Mouse (Mus musculus) embryonic facial prominence, embryonic 13.5 days (tissue): ENCODE data around the gene Pex11g. TPM values are rescaled to one million over a fixed set of nuclear protein-coding genes. Genes with fewer than 3 reads are reported as not detected.

Experiments used
- ATAC-seq: fragments of 200-750 bp; cut with Nextera tagmentation; 2 replicates; pipeline ENCODE4 v1.8.0; 2017; ENCODE audit warnings: low read depth; ENCODE audit not compliant: insufficient number of reproducible peaks, insufficient read depth, low FRiP score, low TSS enrichment
- H3K27ac ChIP-seq: fragments of 300-500 bp; sonication (generic); 2 replicates; pipeline ENCODE4 v1.5.1; 2015; ENCODE audit warnings: moderate library complexity, mild to moderate bottlenecking, inconsistent platforms
- H3K27me3 ChIP-seq: fragments of 300-500 bp; sonication (generic); 2 replicates; pipeline ENCODE4 v1.6.1; 2015; ENCODE audit warnings: mild to moderate bottlenecking, inconsistent platforms
- H3K36me3 ChIP-seq: fragments of 300-500 bp; sonication (generic); 2 replicates; pipeline ENCODE4 v1.6.1; 2015; ENCODE audit warnings: mild to moderate bottlenecking, inconsistent platforms
- H3K4me1 ChIP-seq: fragments of 300-500 bp; sonication (generic); 2 replicates; pipeline ENCODE4 v1.6.1; 2015; ENCODE audit warnings: inconsistent platforms
- H3K4me2 ChIP-seq: fragments of 300-500 bp; sonication (generic); 2 replicates; pipeline ENCODE4 v1.6.1; 2015; ENCODE audit warnings: moderate library complexity, mild to moderate bottlenecking, inconsistent platforms
- H3K4me3 ChIP-seq: fragments of 300-500 bp; sonication (generic); 2 replicates; pipeline ENCODE4 v1.5.1; 2015; ENCODE audit warnings: mild to moderate bottlenecking, inconsistent platforms
- H3K9ac ChIP-seq: fragments of 300-500 bp; sonication (generic); 2 replicates; pipeline ENCODE4 v1.6.1; 2015; ENCODE audit warnings: mild to moderate bottlenecking, inconsistent platforms
- H3K9me3 ChIP-seq: fragments of 300-500 bp; sonication (generic); 2 replicates; pipeline ENCODE4 v1.6.1; 2016; ENCODE audit warnings: inconsistent platforms
- WGBS: fragments of 180-500 bp; shearing (Covaris S2); methylation state at CpG from one replicate; pipeline ENCODE4 v1.1.7; 2015; ENCODE audit warnings: mixed read lengths; 5-methylcytosine and 5-hydroxymethylcytosine counted together
- polyA plus RNA-seq: library from polyadenylated mRNA; unstranded; fragments of >200 nt; fragmentation: Nextera tagmentation; extraction: Ambion mirVana; gene quantifications from 2 replicates; pipeline ENCODE4 v1.2.1, GENCODE M21; 2015

Gene Pex11g
- polyA plus RNA-seq, 1 experiment from 2014 or later: 5.2 TPM

GRCm38 (mm10) chr8:3475715-3476429 lies 8.4 kb upstream of the Pex11g start:
- no peak overlapping the region for H3K27ac ChIP-seq
- H3K9ac ChIP-seq: peak overlapping the region; percentile 55
- peak overlapping the region; percentile 36 for H3K4me3 ChIP-seq
- H3K9me3 ChIP-seq: no peaks in the 10 kb centered on the region
- no peak for ATAC-seq
- peaks cover 3% of the 10 kb centered on the region for H3K4me1 ChIP-seq
- 21% methylated on average over 37 of the region's 37 CpGs for WGBS
- H3K4me2 ChIP-seq: peak overlapping the region; percentile 67
- H3K36me3 ChIP-seq: no peaks in the 10 kb centered on the region
- H3K27me3 ChIP-seq: peaks cover 14% of the 10 kb centered on the region

- H3K9me3 ChIP-seq: no peaks in the 10 kb centered on the region
- no peak within 1 kb of the TSS for H3K4me2 ChIP-seq
- H3K27ac ChIP-seq: no peak within 1 kb of the TSS
- H3K4me1 ChIP-seq: 0 out of 2 replicates have a peak, but pooled peaks cover 13% of the 10 kb centered on the region
- no peak within 1 kb of the TSS for H3K9ac ChIP-seq
- no peaks in the 10 kb centered on the region for H3K36me3 ChIP-seq
- ATAC-seq: no peak
- no peak within 1 kb of the TSS for H3K4me3 ChIP-seq
- peaks cover 5% of the 10 kb centered on the region; the same call in 1 of the 2 replicates for H3K27me3 ChIP-seq
These were observed 3.1 kb upstream of the Pex11g start, which contains the start of gene Tex45 for GRCm38 (mm10) chr8:3470562-3470961. Gene Tex45, plus strand, starts transcription at chr8:3470862.

GRCm38 (mm10) chr8:3468838-3469237 lies 1.4 kb upstream of the Pex11g start:
- no peak for ATAC-seq
- 96% methylated on average over 1 of the region's 1 CpGs for WGBS
- Histone ChIP-seq H3K4me2 (no peak overlapping the region), H3K36me3 (no peaks in the 10 kb centered on the region), H3K9ac (no peak overlapping the region), H3K9me3 (no peaks in the 10 kb centered on the region), H3K4me3 (no peak overlapping the region), H3K27me3 (no peaks in the 10 kb centered on the region), H3K4me1 (0 out of 2 replicates have a peak, but pooled peaks cover 13% of the 10 kb centered on the region), H3K27ac (no peak overlapping the region)

GRCm38 (mm10) chr8:3467886-3468545 lies 536 bp upstream of the Pex11g start:
- Histone ChIP-seq H3K27ac (peak overlapping the region; percentile 68), H3K4me2 (peak overlapping the region; percentile 69), H3K9me3 (no peaks in the 10 kb centered on the region), H3K9ac (peak overlapping the region; percentile 77), H3K27me3 (no peaks in the 10 kb centered on the region), H3K4me1 (0 out of 2 replicates have a peak, but pooled peaks cover 13% of the 10 kb centered on the region), H3K36me3 (no peaks in the 10 kb centered on the region), H3K4me3 (peak overlapping the region; percentile 52)
- ATAC-seq: no peak
- WGBS: 55% methylated on average over 9 of the region's 9 CpGs

GRCm38 (mm10) chr8:3464309-3464708 lies 3.2 kb downstream of the Pex11g start:
- Histone ChIP-seq H3K27ac (no peak overlapping the region), H3K4me1 (0 out of 2 replicates have a peak, but pooled peaks cover 10% of the 10 kb centered on the region), H3K4me2 (no peak overlapping the region), H3K9ac (no peak overlapping the region), H3K9me3 (no peaks in the 10 kb centered on the region), H3K4me3 (no peak overlapping the region), H3K36me3 (no peaks in the 10 kb centered on the region), H3K27me3 (no peaks in the 10 kb centered on the region)
- WGBS: 45% methylated on average over 5 of the region's 5 CpGs
- ATAC-seq: no peak

- Histone ChIP-seq H3K4me2 (no peak overlapping the region), H3K9me3 (no peaks in the 10 kb centered on the region), H3K4me1 (0 out of 2 replicates have a peak, but pooled peaks cover 10% of the 10 kb centered on the region), H3K36me3 (peaks cover 8% of the 10 kb centered on the region), H3K9ac (no peak overlapping the region), H3K27ac (no peak overlapping the region), H3K27me3 (no peaks in the 10 kb centered on the region), H3K4me3 (no peak overlapping the region)
- 86% methylated on average over 2 of the region's 2 CpGs for WGBS
- ATAC-seq: no peak
These were observed 4.2 kb downstream of the Pex11g start for GRCm38 (mm10) chr8:3463248-3463647.

GRCm38 (mm10) chr8:3451992-3452391 lies 15.5 kb downstream of the Pex11g start:
- H3K9me3 ChIP-seq: no peaks in the 10 kb centered on the region
- no peak overlapping the region for H3K4me2 ChIP-seq
- H3K9ac ChIP-seq: no peak overlapping the region
- ATAC-seq: no peak
- 96% methylated on average over 25 of the region's 25 CpGs for WGBS
- peaks cover 98% of the 10 kb centered on the region for H3K36me3 ChIP-seq
- H3K4me3 ChIP-seq: no peak overlapping the region
- no peaks in the 10 kb centered on the region for H3K4me1 ChIP-seq
- no peaks in the 10 kb centered on the region for H3K27me3 ChIP-seq
- H3K27ac ChIP-seq: no peak overlapping the region

GRCm38 (mm10) chr8:3450670-3451069 lies 16.8 kb downstream of the Pex11g start:
- H3K4me2 ChIP-seq: no peak overlapping the region
- H3K4me1 ChIP-seq: no peaks in the 10 kb centered on the region
- WGBS: 35% methylated on average over 5 of the region's 5 CpGs
- no peaks in the 10 kb centered on the region for H3K9me3 ChIP-seq
- H3K27me3 ChIP-seq: no peaks in the 10 kb centered on the region
- no peak overlapping the region for H3K4me3 ChIP-seq
- no peak overlapping the region for H3K9ac ChIP-seq
- no peak for ATAC-seq
- H3K27ac ChIP-seq: no peak overlapping the region
- peaks cover 99% of the 10 kb centered on the region for H3K36me3 ChIP-seq

GRCm38 (mm10) chr8:3449226-3449625 lies 18.3 kb downstream of the Pex11g start:
- Histone ChIP-seq H3K9ac (no peak overlapping the region), H3K27me3 (no peaks in the 10 kb centered on the region), H3K9me3 (no peaks in the 10 kb centered on the region), H3K36me3 (peaks cover 96% of the 10 kb centered on the region), H3K4me3 (no peak overlapping the region), H3K27ac (no peak overlapping the region), H3K4me1 (no peaks in the 10 kb centered on the region), H3K4me2 (no peak overlapping the region)
- no peak for ATAC-seq
- 93% methylated on average over 2 of the region's 2 CpGs for WGBS

GRCm38 (mm10) chr8:3439510-3439909 lies 28.0 kb downstream of the Pex11g start:
- Histone ChIP-seq H3K9me3 (no peaks in the 10 kb centered on the region), H3K4me3 (no peak overlapping the region), H3K27me3 (no peaks in the 10 kb centered on the region), H3K4me2 (no peak overlapping the region), H3K9ac (no peak overlapping the region), H3K36me3 (peaks cover 72% of the 10 kb centered on the region), H3K4me1 (no peaks in the 10 kb centered on the region), H3K27ac (no peak overlapping the region)
- ATAC-seq: no peak
- 74% methylated on average over 12 of the region's 12 CpGs for WGBS

GRCm38 (mm10) chr8:3436492-3436891 lies 31.0 kb downstream of the Pex11g start:
- Histone ChIP-seq H3K9ac (no peak overlapping the region), H3K36me3 (peaks cover 95% of the 10 kb centered on the region), H3K27ac (no peak overlapping the region), H3K4me3 (no peak overlapping the region), H3K27me3 (no peaks in the 10 kb centered on the region), H3K4me1 (no peaks in the 10 kb centered on the region), H3K9me3 (0 out of 2 replicates have a peak, but pooled peaks cover 3% of the 10 kb centered on the region), H3K4me2 (no peak overlapping the region)
- 79% methylated on average over 5 of the region's 6 CpGs for WGBS
- no peak for ATAC-seq

GRCm38 (mm10) chr8:3431113-3431512 lies 36.4 kb downstream of the Pex11g start:
- WGBS: 83% methylated on average over 3 of the region's 3 CpGs

More at GRCm38 (mm10) chr8:3431113-3431512, 36.4 kb downstream of the Pex11g start:
- no peak for ATAC-seq
- 0 out of 2 replicates have a peak, but pooled peaks cover 3% of the 10 kb centered on the region for H3K9me3 ChIP-seq
- no peak overlapping the region for H3K27ac ChIP-seq
- H3K4me2 ChIP-seq: no peak overlapping the region
- no peaks in the 10 kb centered on the region for H3K4me1 ChIP-seq
- H3K4me3 ChIP-seq: no peak overlapping the region
- peaks cover 76% of the 10 kb centered on the region for H3K36me3 ChIP-seq
- H3K9ac ChIP-seq: no peak overlapping the region
- H3K27me3 ChIP-seq: no peaks in the 10 kb centered on the region
